Mouse (Mus musculus) forebrain, embryonic 11.5 days (tissue): Measurements from ENCODE around the gene Ets1. TPM values are rescaled to one million over a fixed set of nuclear protein-coding genes. Genes with fewer than 3 reads are reported as not detected.

Source experiments
- ATAC-seq: fragments of 200-750 bp; cut with Nextera tagmentation; replicated peaks from 2 replicates; pipeline ENCODE4 v1.8.0; 2017; ENCODE audit warnings: moderate TSS enrichment; ENCODE audit not compliant: low FRiP score
- DNase-seq: peaks from one replicate; pipeline ENCODE4 v3.0.0-alpha.2; 2017; ENCODE audit warnings: low spot score
- H3K27ac ChIP-seq: fragments of 300-500 bp; sonication (generic); 2 replicates; pipeline ENCODE4 v1.5.1; 2014; ENCODE audit warnings: low read depth, low read length
- H3K27me3 ChIP-seq: fragments of 300-500 bp; sonication (generic); 2 replicates; pipeline ENCODE4 v1.6.1; 2014; ENCODE audit warnings: mild to moderate bottlenecking, low read length, mixed read lengths; ENCODE audit not compliant: control insufficient read depth, insufficient read depth
- H3K36me3 ChIP-seq: fragments of 300-500 bp; sonication (generic); 2 replicates; pipeline ENCODE4 v1.6.1; 2014; ENCODE audit warnings: mild to moderate bottlenecking, low read length, moderate library complexity, mixed read lengths; ENCODE audit not compliant: control insufficient read depth, insufficient read depth
- H3K4me1 ChIP-seq: fragments of 300-500 bp; sonication (generic); replicated peaks from 2 replicates; pipeline ENCODE4 v1.6.1; 2014; ENCODE audit warnings: low read length, mixed read lengths; ENCODE audit not compliant: control insufficient read depth, insufficient read depth
- H3K4me2 ChIP-seq: fragments of 300-500 bp; sonication (generic); 2 replicates; pipeline ENCODE4 v1.6.1; 2014; ENCODE audit warnings: low read depth, mild to moderate bottlenecking, low read length, moderate library complexity, mixed read lengths; ENCODE audit not compliant: severe bottlenecking
- H3K4me3 ChIP-seq: fragments of 300-500 bp; sonication (generic); 2 replicates; pipeline ENCODE4 v1.5.1; 2014; ENCODE audit warnings: low read depth, low read length
- H3K9ac ChIP-seq: fragments of 300-500 bp; sonication (generic); 2 replicates; pipeline ENCODE4 v1.6.1; 2014; ENCODE audit warnings: low read length
- H3K9me3 ChIP-seq: fragments of 300-500 bp; sonication (generic); 2 replicates; pipeline ENCODE4 v1.6.1; 2016; ENCODE audit warnings: low read length, mixed read lengths; ENCODE audit not compliant: control insufficient read depth
- WGBS: fragments of 180-500 bp; shearing (Covaris S2); extraction: QIAGEN DNeasy Blood & Tissue Kit; methylation state at CpG from one replicate; pipeline ENCODE4 v1.1.7; 2014; 5-methylcytosine and 5-hydroxymethylcytosine counted together
- polyA plus RNA-seq: library from polyadenylated mRNA; unstranded; fragments of >200 nt; fragmentation: Nextera tagmentation; extraction: Ambion mirVana; gene quantifications from 2 replicates; pipeline ENCODE4 v1.2.1, GENCODE M21; 2014

Ets1 gene
- polyA plus RNA-seq, 1 experiment from 2014 or later: 22.6 TPM

DNA sequence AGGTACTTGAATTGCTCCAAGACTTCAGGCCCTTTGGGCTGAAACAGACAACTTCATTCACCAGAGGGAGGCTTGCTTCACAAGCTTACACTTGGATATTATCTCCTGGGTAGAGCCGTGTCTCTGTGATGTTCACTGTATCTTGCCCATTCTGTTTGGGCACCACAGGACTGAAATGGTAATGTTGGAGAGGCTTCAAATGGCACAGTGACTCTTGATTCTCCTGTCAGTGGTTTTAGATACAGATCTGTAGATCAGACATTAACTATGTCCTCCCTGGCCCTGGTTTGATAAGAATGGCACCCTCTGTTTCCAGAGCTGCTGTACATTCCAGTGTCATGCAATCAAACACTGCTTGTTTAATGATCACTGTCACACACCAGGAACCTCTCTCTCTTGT lies 77.1 kb downstream of the Ets1 start:
- WGBS: 96% methylated on average over 1 of the region's 1 CpGs
- Histone ChIP-seq H3K4me1 (peaks cover 3% of the 10 kb centered on the region; the same call in 1 of the 2 replicates), H3K27me3 (no peaks in the 10 kb centered on the region)

DNA sequence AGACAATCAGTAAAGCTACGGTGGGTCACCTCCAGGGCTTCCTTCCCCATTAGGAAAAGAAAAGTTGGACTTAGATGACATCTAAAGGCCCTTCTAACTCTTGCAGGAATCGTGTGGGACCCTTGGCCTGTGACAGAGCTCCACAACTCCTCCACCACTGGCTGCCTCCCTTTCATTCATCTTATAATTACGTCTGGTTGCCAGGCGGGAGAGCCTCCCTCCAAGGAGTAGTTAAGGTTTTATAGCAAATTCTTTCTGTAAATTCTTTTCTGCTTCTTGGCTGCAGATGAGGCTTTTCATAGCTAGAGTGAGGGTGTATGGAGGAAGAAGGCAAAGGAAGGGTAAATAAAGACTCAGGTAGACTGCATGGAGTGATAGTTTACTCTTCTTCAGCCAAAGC lies 77.8 kb downstream of the Ets1 start:
- DNase-seq (no peak), ATAC-seq (no peak)
- no peaks in the 10 kb centered on the region for H3K27me3 ChIP-seq
- no peaks in the 10 kb centered on the region for H3K36me3 ChIP-seq
- no peak overlapping the region for H3K4me2 ChIP-seq
- no peak overlapping the region for H3K4me3 ChIP-seq
- H3K27ac ChIP-seq: no peak overlapping the region
- 78% methylated on average over 4 of the region's 4 CpGs for WGBS
- no peak overlapping the region for H3K9ac ChIP-seq
- H3K4me1 ChIP-seq: peaks cover 3% of the 10 kb centered on the region; the same call in 1 of the 2 replicates
- H3K9me3 ChIP-seq: no peaks in the 10 kb centered on the region; the same call in 1 of the 2 replicates

More for the DNA sequence above, 77.1 kb downstream of the Ets1 start:
- Histone ChIP-seq H3K36me3 (no peaks in the 10 kb centered on the region), H3K4me3 (no peak overlapping the region), H3K9me3 (no peaks in the 10 kb centered on the region; the same call in 1 of the 2 replicates), H3K9ac (no peak overlapping the region), H3K27ac (no peak overlapping the region), H3K4me2 (no peak overlapping the region)
- DNase-seq: no peak
- ATAC-seq: no peak

DNA sequence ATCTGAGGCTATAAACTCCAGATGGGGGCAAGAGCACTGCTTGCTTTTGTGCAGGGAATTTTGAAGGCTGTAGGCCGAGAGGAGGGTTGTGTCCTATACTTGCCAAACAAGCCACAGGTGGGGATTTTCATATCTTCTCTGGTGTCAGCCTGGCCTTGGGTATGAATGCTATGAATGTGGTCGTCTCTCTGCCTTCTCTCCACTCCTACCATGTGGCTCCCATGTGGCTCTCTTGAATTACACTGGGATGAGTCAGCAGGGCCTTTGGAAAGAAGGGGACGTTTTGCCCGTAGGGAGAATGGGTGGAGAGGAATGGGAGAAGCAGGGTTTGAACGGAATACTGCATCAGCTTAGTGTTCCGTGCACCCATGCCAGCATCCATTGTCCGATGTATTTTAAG lies 78.5 kb downstream of the Ets1 start:
- H3K9me3 ChIP-seq: no peaks in the 10 kb centered on the region; the same call in 1 of the 2 replicates
- no peak overlapping the region for H3K27ac ChIP-seq
- H3K27me3 ChIP-seq: no peaks in the 10 kb centered on the region
- 76% methylated on average over 7 of the region's 7 CpGs for WGBS
- ATAC-seq: no peak
- no peak for DNase-seq
- H3K9ac ChIP-seq: no peak overlapping the region
- peaks cover 3% of the 10 kb centered on the region; the same call in 1 of the 2 replicates for H3K4me1 ChIP-seq
- H3K4me2 ChIP-seq: no peak overlapping the region
- H3K36me3 ChIP-seq: no peaks in the 10 kb centered on the region
- no peak overlapping the region for H3K4me3 ChIP-seq

DNA sequence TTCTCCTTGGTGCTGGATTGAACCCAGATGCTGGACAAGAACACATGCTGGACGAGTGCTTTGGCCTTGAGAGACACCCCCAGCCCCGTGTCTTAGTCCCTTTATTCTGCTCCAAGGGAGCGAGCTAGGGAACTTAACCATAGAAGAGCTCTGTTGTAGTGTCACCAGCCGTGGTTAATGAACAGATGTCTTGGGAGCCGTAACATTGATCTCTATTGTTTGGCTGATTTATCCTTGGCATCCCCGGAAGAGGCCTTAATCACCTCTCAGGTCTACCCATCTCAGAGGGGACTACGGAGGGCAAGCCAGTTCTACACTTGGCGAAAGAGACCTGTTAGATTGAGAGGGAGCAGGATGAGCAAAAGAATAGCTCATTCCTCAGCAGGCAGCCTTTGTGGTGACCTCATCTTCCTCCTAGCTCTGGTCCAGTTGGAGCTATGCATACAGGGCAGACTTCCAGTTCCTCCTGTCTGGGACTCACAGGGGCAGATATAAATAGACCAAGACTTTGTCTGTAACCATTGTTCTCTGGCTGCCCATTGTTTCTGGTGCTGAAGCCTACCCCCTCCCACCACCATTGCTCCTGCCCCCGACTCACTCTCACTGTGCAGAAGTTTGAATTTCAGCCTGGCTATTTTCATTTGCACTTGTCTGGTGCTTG lies 79.9 kb downstream of the Ets1 start:
- H3K4me1 ChIP-seq: peaks cover 5% of the 10 kb centered on the region; the same call in 1 of the 2 replicates
- no peak for DNase-seq
- H3K27ac ChIP-seq: no peak overlapping the region

DNA sequence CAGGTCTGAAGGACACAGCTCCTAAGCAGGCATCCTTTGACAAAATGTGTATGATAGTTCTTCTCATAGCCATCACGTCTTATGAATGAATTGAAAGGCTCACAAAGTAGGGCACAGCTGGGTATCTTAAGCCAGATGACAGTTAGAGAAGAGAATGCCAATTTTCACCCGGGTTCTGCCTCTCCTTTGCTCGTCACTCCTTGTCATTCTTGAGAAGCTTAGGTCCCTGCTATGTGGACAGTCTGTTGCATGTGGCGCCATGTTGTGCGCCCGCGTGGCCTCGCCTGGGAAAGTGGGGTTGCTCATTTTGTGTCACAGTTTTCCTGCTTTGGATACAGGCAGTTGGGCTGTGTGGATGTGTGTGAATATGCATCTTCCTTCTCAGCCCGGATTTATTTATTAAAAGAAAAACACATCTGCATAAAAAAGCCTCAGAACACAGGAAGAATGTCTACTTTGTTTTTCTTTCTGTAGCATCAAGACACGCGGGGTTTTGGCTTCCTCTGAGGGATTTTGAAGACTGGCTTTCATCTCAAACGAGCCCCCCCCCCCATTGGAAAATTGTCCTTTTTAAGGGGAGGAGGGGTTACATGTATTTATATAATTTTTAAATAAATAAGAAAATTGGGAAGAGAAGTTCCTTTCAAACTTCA lies 81.4 kb downstream of the Ets1 start:
- Histone ChIP-seq H3K27me3 (no peaks in the 10 kb centered on the region), H3K4me1 (peaks cover 5% of the 10 kb centered on the region; the same call in 1 of the 2 replicates), H3K4me3 (no peak overlapping the region), H3K9me3 (no peaks in the 10 kb centered on the region), H3K4me2 (no peak overlapping the region), H3K36me3 (no peaks in the 10 kb centered on the region), H3K9ac (no peak overlapping the region), H3K27ac (no peak overlapping the region)
- no peak for DNase-seq
- WGBS: 68% methylated on average over 12 of the region's 12 CpGs
- no peak; the same call in 1 of the 2 replicates for ATAC-seq

More for the DNA sequence above, 79.9 kb downstream of the Ets1 start:
- Histone ChIP-seq H3K4me2 (0 out of 2 replicates have a peak overlapping the region, but pooled peaks have one; percentile 5), H3K36me3 (no peaks in the 10 kb centered on the region), H3K27me3 (no peaks in the 10 kb centered on the region), H3K9ac (no peak overlapping the region), H3K9me3 (no peaks in the 10 kb centered on the region; the same call in 1 of the 2 replicates), H3K4me3 (no peak overlapping the region)
- WGBS: 18% methylated on average over 9 of the region's 9 CpGs
- ATAC-seq: no peak

GRCm38 (mm10) chr9:32717931-32718820 lies 82.2 kb downstream of the Ets1 start:
- H3K4me1 ChIP-seq: peaks cover 5% of the 10 kb centered on the region; the same call in 1 of the 2 replicates
- no peaks in the 10 kb centered on the region for H3K27me3 ChIP-seq
- WGBS: 71% methylated on average over 9 of the region's 9 CpGs

GRCm38 (mm10) chr9:32718868-32719267 lies 82.8 kb downstream of the Ets1 start:
- Histone ChIP-seq H3K27ac (no peak overlapping the region), H3K4me2 (no peak overlapping the region), H3K36me3 (no peaks in the 10 kb centered on the region), H3K9ac (no peak overlapping the region), H3K4me1 (peaks cover 5% of the 10 kb centered on the region; the same call in 1 of the 2 replicates), H3K4me3 (no peak overlapping the region), H3K27me3 (no peaks in the 10 kb centered on the region), H3K9me3 (no peaks in the 10 kb centered on the region)
- WGBS: 89% methylated on average over 4 of the region's 4 CpGs
- DNase-seq (no peak), ATAC-seq (no peak)

More at GRCm38 (mm10) chr9:32717931-32718820, 82.2 kb downstream of the Ets1 start:
- no peak overlapping the region for H3K9ac ChIP-seq
- no peak overlapping the region for H3K27ac ChIP-seq
- no peak overlapping the region for H3K4me3 ChIP-seq
- H3K4me2 ChIP-seq: no peak overlapping the region
- H3K36me3 ChIP-seq: no peaks in the 10 kb centered on the region
- no peaks in the 10 kb centered on the region for H3K9me3 ChIP-seq
- DNase-seq (no peak), ATAC-seq (no peak)

DNA sequence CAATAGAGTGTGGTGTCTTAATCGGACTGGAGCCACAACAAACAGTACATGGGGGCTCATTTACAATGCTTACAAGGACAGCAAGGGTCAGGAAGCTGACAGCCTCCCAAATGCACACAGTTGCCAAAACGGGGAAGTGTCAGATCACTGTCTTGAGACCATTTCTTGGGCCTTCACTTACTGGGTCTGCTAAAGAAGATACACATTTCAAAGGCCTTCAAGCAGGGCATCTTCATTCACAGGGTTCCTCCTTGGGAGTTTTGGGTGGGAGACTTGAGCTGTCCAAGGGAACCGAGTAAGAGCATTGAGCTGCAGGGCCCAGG lies 83.9 kb downstream of the Ets1 start:
- Histone ChIP-seq H3K4me3 (no peak overlapping the region), H3K4me2 (no peak overlapping the region), H3K27ac (no peak overlapping the region), H3K36me3 (no peaks in the 10 kb centered on the region), H3K9me3 (no peaks in the 10 kb centered on the region), H3K27me3 (no peaks in the 10 kb centered on the region), H3K4me1 (peaks cover 5% of the 10 kb centered on the region; the same call in 1 of the 2 replicates), H3K9ac (no peak overlapping the region)
- WGBS: 59% methylated on average over 3 of the region's 3 CpGs
- ATAC-seq (no peak), DNase-seq (no peak)
